Mouse (Mus musculus): Measurements from ENCODE around the gene Ccdc177.

DNA sequence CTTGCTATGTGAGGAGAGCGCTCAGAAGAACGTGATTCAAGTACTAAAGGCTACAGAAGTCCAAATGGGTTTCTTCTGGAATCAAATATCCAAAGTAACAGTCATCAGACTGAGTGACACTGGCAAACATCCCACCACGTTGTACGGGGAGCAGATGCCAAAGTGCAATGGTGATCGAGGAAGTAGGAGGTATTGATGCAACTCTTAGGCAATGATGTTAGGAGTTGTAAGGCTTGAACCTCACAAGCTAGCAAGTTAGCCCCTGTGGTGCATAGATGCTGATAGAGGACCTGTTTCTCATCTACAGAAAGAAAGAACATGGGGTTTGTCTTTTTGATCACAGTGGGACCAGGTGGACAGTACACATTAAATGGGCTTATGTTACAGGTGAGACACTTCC lies 2.5 kb upstream of the Ccdc177 start:
- TF ChIP-seq POLR2A (IDR thresholded peaks at IDR 0.05; ENCODE audit: low read depth, low read length) (no peak), CTCF (IDR thresholded peaks at IDR 0.05; ENCODE audit: extremely low read depth, insufficient read depth, insufficient read length, insufficient replicate concordance) (no peak)
